Mouse (Mus musculus) adrenal gland, postnatal 25 days (tissue): Measurements from ENCODE around the gene Chil4. TPM values are rescaled to one million over a fixed set of nuclear protein-coding genes. Genes with fewer than 3 reads are reported as not detected.

ENCODE experiments used
- DNase-seq: peaks from one replicate; pipeline ENCODE4 v3.0.0; 2021; ENCODE audit warnings: mixed read lengths
- total RNA-seq: library from RNA; stranded (reverse); gene quantifications from 2 replicates; pipeline ENCODE4 v1.2.3, GENCODE M21; 2021

The Chil4 gene
- total RNA-seq, 1 experiment from 2014 or later: not detected

GRCm38 (mm10) chr3:106167464-106167863, 51.8 kb downstream of the Chil4 start, which contains the start of gene Chil3:
Gene Chil3 (minus strand): TSS chr3:106167564.
- DNase-seq: no peak

DNA sequence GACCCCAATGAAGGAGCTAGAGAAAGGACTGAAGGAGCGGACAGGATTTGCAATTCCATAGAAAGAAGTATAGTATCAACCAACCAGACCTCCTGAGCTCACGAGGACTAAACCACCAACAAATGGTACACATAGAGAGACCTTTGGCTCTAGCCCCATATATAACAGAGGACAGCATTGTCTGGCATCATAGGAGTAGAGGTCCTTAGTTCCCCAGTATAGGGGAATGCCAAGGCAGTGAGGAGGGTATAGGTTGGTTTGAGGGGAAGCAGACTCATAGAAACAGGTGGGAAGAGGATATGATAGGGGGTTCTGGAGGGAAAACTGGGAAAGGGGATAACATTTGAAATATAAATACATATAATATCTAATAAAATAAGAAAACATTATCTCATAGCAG, 64.9 kb downstream of the Chil4 start:
- no peak for DNase-seq

Other genes starting within 250 kb of the Chil4 start
- gene Ovgp1, start 245.8 kb downstream of the Chil4 start, total RNA-seq: 1.2 and 1.5 TPM in 2 replicates
- not detected in 2 replicates for gene Pifo, start 204.9 kb downstream of the Chil4 start, total RNA-seq
- gene Chil5, start 186.7 kb downstream of the Chil4 start, total RNA-seq: not detected in 2 replicates
- not detected in 2 replicates for gene Chia1, start 106.3 kb downstream of the Chil4 start, total RNA-seq
- not detected in 2 replicates for gene Chil3, start 51.9 kb downstream of the Chil4 start, total RNA-seq
- gene Chil6, start 186.7 kb upstream of the Chil4 start, total RNA-seq: not detected in 2 replicates